Mouse (Mus musculus): ENCODE results near the gene Mast1.

- TF ChIP-seq CTCF (IDR thresholded peaks at IDR 0.05; ENCODE audit: borderline replicate concordance, extremely low read depth, insufficient read depth, insufficient read length): no peak
- no peak for TF ChIP-seq POLR2A (IDR thresholded peaks at IDR 0.05; ENCODE audit: borderline replicate concordance, extremely low read depth, insufficient read depth, insufficient read length, poor library complexity, severe bottlenecking)
Observed at GRCm38 (mm10) chr8:84907037-84907436, 30.1 kb downstream of the Mast1 start.
